Mouse (Mus musculus) erythroblast, embryonic 14.5 days (primary cell): ENCODE data around the gene Zfp335.

ENCODE experiments used
- GATA1 ChIP-seq: IDR thresholded peaks from 2 replicates; pipeline ENCODE4 v1.6.1; 2012; ENCODE audit warnings: low read length, inconsistent platforms, mixed read lengths
- TAL1 ChIP-seq: IDR thresholded peaks from 3 replicates; pipeline ENCODE4 v1.6.1; 2012; ENCODE audit warnings: low read length, inconsistent platforms, mixed read lengths

GRCm38 (mm10) chr2:164955725-164956124 lies 44.2 kb upstream of the Zfp335 start:
- TF ChIP-seq GATA1, result no peak
- TF ChIP-seq TAL1, result no peak
